Mouse (Mus musculus) adrenal gland, adult 18-20 months (tissue): ENCODE measurements around the gene Chfr. TPM values are rescaled to one million over a fixed set of nuclear protein-coding genes. Genes with fewer than 3 reads are reported as not detected.
A peak's percentile ranks its signal among the peaks of the same experiment; 100 is the strongest.

Experiments
- DNase-seq, 2 experiments: peaks; one replicate each; pipeline ENCODE4 v3.0.0; 2021 to 2022; ENCODE audit warnings: low spot score in 2 of 2
- long read RNA-seq, 2 experiments: library from polyadenylated mRNA; stranded (forward); transcript quantifications; one replicate each; pipeline ENCODE4 v2.0.0; 2021
- total RNA-seq, 2 experiments: library from RNA; stranded (reverse); gene quantifications; 1 replicate in 1 of 2; 2 replicates in 1 of 2; pipeline ENCODE4 v1.2.3; 2021

Gene Chfr
- total RNA-seq: 10 to 100 TPM; 20.3 to 31.9 TPM
- long read RNA-seq, experiment 1, partial matches to known transcripts: 2 of 19 reads
- long read RNA-seq, experiment 1, other reads (novel, unspliced or antisense): 9 of 19 reads
- long read RNA-seq, experiment 2, transcript Chfr-202 (18 exons, 3,159 nt): major isoform, 12 of 35 reads
- long read RNA-seq, experiment 2, partial matches to known transcripts: 8 of 35 reads
- long read RNA-seq, experiment 2, other reads (novel, unspliced or antisense): 8 of 35 reads

GRCm38 (mm10) chr5:110135293-110136086 lies at the start of gene Chfr:
Chfr (plus strand) TSS chr5:110135842.
- DNase-seq: peak; percentile 97 to 98

GRCm38 (mm10) chr5:110086161-110086866 lies 49.3 kb upstream of the Chfr start:
- no peak for DNase-seq

GRCm38 (mm10) chr5:110091546-110091945 lies 44.1 kb upstream of the Chfr start:
- no peak for DNase-seq

GRCm38 (mm10) chr5:110094030-110094846 lies 41.4 kb upstream of the Chfr start, which contains the start of gene Gm35315:
Gm35315 (minus strand) TSS chr5:110094420.
- DNase-seq: peak; percentile 70 to 72

GRCm38 (mm10) chr5:110094847-110095213 lies 40.8 kb upstream of the Chfr start:
- DNase-seq: no peak

GRCm38 (mm10) chr5:110098991-110099477 lies 36.6 kb upstream of the Chfr start:
- DNase-seq: no peak

GRCm38 (mm10) chr5:110099656-110100580 lies 35.7 kb upstream of the Chfr start, which contains the start of gene Plcxd1:
Plcxd1 (plus strand) TSS chr5:110099969.
- DNase-seq: no peak

- DNase-seq: no peak
These were observed 34.6 kb upstream of the Chfr start for GRCm38 (mm10) chr5:110100921-110101631.

- DNase-seq: peak in 1 of 2 experiments; percentile 41
These were observed 33.8 kb upstream of the Chfr start for GRCm38 (mm10) chr5:110101716-110102347.

GRCm38 (mm10) chr5:110102429-110102828 lies 33.2 kb upstream of the Chfr start:
- no peak for DNase-seq

- DNase-seq: peak in 1 of 2 experiments; percentile 24
These were observed 32.6 kb upstream of the Chfr start for GRCm38 (mm10) chr5:110102853-110103625.

GRCm38 (mm10) chr5:110103901-110104615 lies 31.6 kb upstream of the Chfr start:
- no peak for DNase-seq

GRCm38 (mm10) chr5:110104616-110105380 lies 30.8 kb upstream of the Chfr start:
- peak in 1 of 2 experiments; percentile 21 for DNase-seq

GRCm38 (mm10) chr5:110106140-110106871 lies 29.3 kb upstream of the Chfr start:
- peak in 1 of 2 experiments; percentile 29 for DNase-seq

- peak; percentile 40 to 41 for DNase-seq
These were observed 28.6 kb upstream of the Chfr start for GRCm38 (mm10) chr5:110106901-110107564.
